Mouse (Mus musculus) limb, embryonic 15.5 days (tissue): ENCODE data around the gene Prdm10. TPM values are rescaled to one million over a fixed set of nuclear protein-coding genes. Genes with fewer than 3 reads are reported as not detected.

ENCODE experiments used
- ATAC-seq: fragments of 200-750 bp; cut with Nextera tagmentation; 2 replicates; pipeline ENCODE4 v1.8.0; 2017; ENCODE audit warnings: low read depth, moderate TSS enrichment; ENCODE audit not compliant: insufficient number of reproducible peaks, low FRiP score, low TSS enrichment
- H3K27ac ChIP-seq: fragments of 300-500 bp; sonication (generic); 2 replicates; pipeline ENCODE4 v1.5.1; 2015; ENCODE audit warnings: moderate library complexity, mild to moderate bottlenecking, inconsistent platforms
- H3K27me3 ChIP-seq: fragments of 300-500 bp; sonication (generic); 2 replicates; pipeline ENCODE4 v1.6.1; 2015; ENCODE audit warnings: inconsistent platforms
- H3K36me3 ChIP-seq: fragments of 300-500 bp; sonication (generic); 2 replicates; pipeline ENCODE4 v1.6.1; 2015; ENCODE audit warnings: inconsistent platforms
- H3K4me1 ChIP-seq: fragments of 300-500 bp; sonication (generic); 2 replicates; pipeline ENCODE4 v1.6.1; 2015; ENCODE audit warnings: inconsistent platforms
- H3K4me2 ChIP-seq: fragments of 300-500 bp; sonication (generic); 2 replicates; pipeline ENCODE4 v1.6.1; 2015; ENCODE audit warnings: mild to moderate bottlenecking, inconsistent platforms
- H3K4me3 ChIP-seq: fragments of 300-500 bp; sonication (generic); 2 replicates; pipeline ENCODE4 v1.5.1; 2015; ENCODE audit warnings: mild to moderate bottlenecking, inconsistent platforms
- H3K9ac ChIP-seq: fragments of 300-500 bp; sonication (generic); 2 replicates; pipeline ENCODE4 v1.6.1; 2015; ENCODE audit warnings: inconsistent platforms
- H3K9me3 ChIP-seq: fragments of 300-500 bp; sonication (generic); 2 replicates; pipeline ENCODE4 v1.6.1; 2016; ENCODE audit warnings: inconsistent platforms
- WGBS: fragments of 180-500 bp; shearing (Covaris S2); methylation state at CpG from one replicate; pipeline ENCODE4 v1.1.7; 2015; 5-methylcytosine and 5-hydroxymethylcytosine counted together
- polyA plus RNA-seq: library from polyadenylated mRNA; unstranded; fragments of >200 nt; fragmentation: Nextera tagmentation; extraction: Ambion mirVana; gene quantifications from 2 replicates; pipeline ENCODE4 v1.2.1, GENCODE M21; 2015

The Prdm10 gene
- polyA plus RNA-seq, 1 experiment from 2014 or later: 4.4 TPM

GRCm38 (mm10) chr9:31247447-31248220, 32.7 kb upstream of the Prdm10 start:
- no peak overlapping the region for H3K4me2 ChIP-seq

GRCm38 (mm10) chr9:31252182-31252799, 28.0 kb upstream of the Prdm10 start:
- Histone ChIP-seq H3K9ac (no peak overlapping the region), H3K36me3 (no peaks in the 10 kb centered on the region), H3K4me3 (no peak overlapping the region), H3K27ac (no peak overlapping the region), H3K9me3 (no peaks in the 10 kb centered on the region), H3K27me3 (no peaks in the 10 kb centered on the region), H3K4me1 (no peaks in the 10 kb centered on the region), H3K4me2 (no peak overlapping the region)
- no peak for ATAC-seq
- 75% methylated on average over 10 of the region's 10 CpGs for WGBS

More at GRCm38 (mm10) chr9:31247447-31248220, 32.7 kb upstream of the Prdm10 start:
- H3K9ac ChIP-seq: no peak overlapping the region
- no peak overlapping the region for H3K4me3 ChIP-seq
- H3K27me3 ChIP-seq: no peaks in the 10 kb centered on the region
- WGBS: 69% methylated on average over 8 of the region's 8 CpGs
- H3K27ac ChIP-seq: no peak overlapping the region
- H3K9me3 ChIP-seq: no peaks in the 10 kb centered on the region
- no peaks in the 10 kb centered on the region for H3K36me3 ChIP-seq
- no peak for ATAC-seq
- no peaks in the 10 kb centered on the region for H3K4me1 ChIP-seq

- no peak overlapping the region for H3K27ac ChIP-seq
- H3K27me3 ChIP-seq: no peaks in the 10 kb centered on the region
- H3K9ac ChIP-seq: no peak overlapping the region
- WGBS: 65% methylated on average over 10 of the region's 10 CpGs
- H3K4me2 ChIP-seq: no peak overlapping the region
- H3K4me1 ChIP-seq: no peaks in the 10 kb centered on the region
- H3K36me3 ChIP-seq: no peaks in the 10 kb centered on the region
- ATAC-seq: no peak
- H3K9me3 ChIP-seq: no peaks in the 10 kb centered on the region
- H3K4me3 ChIP-seq: no peak overlapping the region
Measured at GRCm38 (mm10) chr9:31253311-31253734, 27.0 kb upstream of the Prdm10 start.

- Histone ChIP-seq H3K4me1 (no peaks in the 10 kb centered on the region), H3K4me3 (no peak overlapping the region), H3K4me2 (no peak overlapping the region), H3K27ac (no peak overlapping the region), H3K36me3 (no peaks in the 10 kb centered on the region), H3K9ac (no peak overlapping the region), H3K9me3 (no peaks in the 10 kb centered on the region), H3K27me3 (no peaks in the 10 kb centered on the region)
- 65% methylated on average over 11 of the region's 11 CpGs for WGBS
- no peak for ATAC-seq
Measured at GRCm38 (mm10) chr9:31253866-31254696, 26.3 kb upstream of the Prdm10 start.

- Histone ChIP-seq H3K4me2 (no peak overlapping the region), H3K9me3 (no peaks in the 10 kb centered on the region), H3K9ac (no peak overlapping the region), H3K27ac (no peak overlapping the region), H3K4me3 (no peak overlapping the region), H3K27me3 (no peaks in the 10 kb centered on the region), H3K4me1 (no peaks in the 10 kb centered on the region), H3K36me3 (no peaks in the 10 kb centered on the region)
- WGBS: 92% methylated on average over 7 of the region's 7 CpGs
- ATAC-seq: no peak
Measured at GRCm38 (mm10) chr9:31254697-31255004, 25.7 kb upstream of the Prdm10 start.

- no peak for ATAC-seq
- H3K36me3 ChIP-seq: no peaks in the 10 kb centered on the region
- 82% methylated on average over 7 of the region's 7 CpGs for WGBS
- no peaks in the 10 kb centered on the region for H3K27me3 ChIP-seq
- H3K9ac ChIP-seq: no peak overlapping the region
- H3K4me2 ChIP-seq: no peak overlapping the region
- no peaks in the 10 kb centered on the region for H3K4me1 ChIP-seq
- H3K9me3 ChIP-seq: no peaks in the 10 kb centered on the region
- H3K4me3 ChIP-seq: no peak overlapping the region
- no peak overlapping the region for H3K27ac ChIP-seq
Measured at GRCm38 (mm10) chr9:31255953-31256352, 24.4 kb upstream of the Prdm10 start.

- no peaks in the 10 kb centered on the region for H3K27me3 ChIP-seq
- ATAC-seq: no peak
- H3K27ac ChIP-seq: no peak overlapping the region
- no peak overlapping the region for H3K4me3 ChIP-seq
- no peaks in the 10 kb centered on the region for H3K4me1 ChIP-seq
- no peaks in the 10 kb centered on the region for H3K36me3 ChIP-seq
- H3K9ac ChIP-seq: no peak overlapping the region
- H3K9me3 ChIP-seq: no peaks in the 10 kb centered on the region
- H3K4me2 ChIP-seq: no peak overlapping the region
- WGBS: 73% methylated on average over 3 of the region's 3 CpGs
Measured at GRCm38 (mm10) chr9:31258237-31258636, 22.1 kb upstream of the Prdm10 start.

- H3K4me1 ChIP-seq: no peaks in the 10 kb centered on the region
- H3K4me2 ChIP-seq: no peak overlapping the region
- WGBS: 83% methylated on average over 4 of the region's 4 CpGs
- no peaks in the 10 kb centered on the region for H3K27me3 ChIP-seq
- H3K27ac ChIP-seq: no peak overlapping the region
- H3K4me3 ChIP-seq: no peak overlapping the region
- no peaks in the 10 kb centered on the region for H3K36me3 ChIP-seq
- no peak overlapping the region for H3K9ac ChIP-seq
- H3K9me3 ChIP-seq: no peaks in the 10 kb centered on the region
- ATAC-seq: no peak
Measured at GRCm38 (mm10) chr9:31260219-31260618, 20.1 kb upstream of the Prdm10 start.

GRCm38 (mm10) chr9:31262226-31263105, 17.9 kb upstream of the Prdm10 start:
- no peak overlapping the region for H3K4me3 ChIP-seq
- WGBS: 47% methylated on average over 4 of the region's 4 CpGs
- no peak for ATAC-seq
- no peak overlapping the region for H3K9ac ChIP-seq
- H3K4me2 ChIP-seq: no peak overlapping the region
- peaks cover 10% of the 10 kb centered on the region for H3K4me1 ChIP-seq
- H3K9me3 ChIP-seq: no peaks in the 10 kb centered on the region
- no peaks in the 10 kb centered on the region for H3K27me3 ChIP-seq
- no peaks in the 10 kb centered on the region for H3K36me3 ChIP-seq
- no peak overlapping the region for H3K27ac ChIP-seq

GRCm38 (mm10) chr9:31266013-31266659, 14.2 kb upstream of the Prdm10 start:
- no peaks in the 10 kb centered on the region for H3K27me3 ChIP-seq
- no peak for ATAC-seq
- peak overlapping the region; percentile 67 for H3K27ac ChIP-seq

More at GRCm38 (mm10) chr9:31266013-31266659, 14.2 kb upstream of the Prdm10 start:
- no peak overlapping the region for H3K4me2 ChIP-seq
- 50% methylated on average over 5 of the region's 5 CpGs for WGBS
- H3K36me3 ChIP-seq: no peaks in the 10 kb centered on the region
- no peaks in the 10 kb centered on the region for H3K9me3 ChIP-seq
- H3K4me3 ChIP-seq: no peak overlapping the region
- H3K4me1 ChIP-seq: peaks cover 10% of the 10 kb centered on the region
- H3K9ac ChIP-seq: no peak overlapping the region
